Mouse (Mus musculus): ENCODE data around the gene Hoxc11. TPM values are rescaled to one million over a fixed set of nuclear protein-coding genes. Genes with fewer than 3 reads are reported as not detected.

Gene Hoxc11
- polyA plus RNA-seq, 1 experiment, result not detected

- Histone ChIP-seq H3K4me3 (replicated peaks) (no peak overlapping the region), H3K27me3 (ENCODE audit: control insufficient read depth) (peaks cover 100% of the 10 kb centered on the region), H3K36me3 (ENCODE audit: control insufficient read depth) (no peaks in the 10 kb centered on the region), H3K9me3 (ENCODE audit: control insufficient read depth, low read length) (peaks cover 7% of the 10 kb centered on the region; the same call in 1 of the 2 replicates), H3K4me1 (ENCODE audit: control insufficient read depth) (no peaks in the 10 kb centered on the region)
- TF ChIP-seq GATA1 (IDR thresholded peaks at IDR 0.05; ENCODE audit: low read length) (no peak), TAL1 (IDR thresholded peaks at IDR 0.05; ENCODE audit: low read length) (no peak)
Measured at GRCm38 (mm10) chr15:102983716-102984115, 29.5 kb downstream of the Hoxc11 start.

GRCm38 (mm10) chr15:102984521-102984920 lies 30.3 kb downstream of the Hoxc11 start:
- Histone ChIP-seq H3K4me3 (replicated peaks) (no peak overlapping the region), H3K9me3 (ENCODE audit: control insufficient read depth, low read length) (peaks cover 7% of the 10 kb centered on the region; the same call in 1 of the 2 replicates), H3K4me1 (ENCODE audit: control insufficient read depth) (no peaks in the 10 kb centered on the region), H3K27me3 (ENCODE audit: control insufficient read depth) (peaks cover 100% of the 10 kb centered on the region), H3K36me3 (ENCODE audit: control insufficient read depth) (no peaks in the 10 kb centered on the region)
- TF ChIP-seq TAL1 (IDR thresholded peaks at IDR 0.05; ENCODE audit: low read length), result no peak
- TF ChIP-seq GATA1 (IDR thresholded peaks at IDR 0.05; ENCODE audit: low read length), result no peak

DNA sequence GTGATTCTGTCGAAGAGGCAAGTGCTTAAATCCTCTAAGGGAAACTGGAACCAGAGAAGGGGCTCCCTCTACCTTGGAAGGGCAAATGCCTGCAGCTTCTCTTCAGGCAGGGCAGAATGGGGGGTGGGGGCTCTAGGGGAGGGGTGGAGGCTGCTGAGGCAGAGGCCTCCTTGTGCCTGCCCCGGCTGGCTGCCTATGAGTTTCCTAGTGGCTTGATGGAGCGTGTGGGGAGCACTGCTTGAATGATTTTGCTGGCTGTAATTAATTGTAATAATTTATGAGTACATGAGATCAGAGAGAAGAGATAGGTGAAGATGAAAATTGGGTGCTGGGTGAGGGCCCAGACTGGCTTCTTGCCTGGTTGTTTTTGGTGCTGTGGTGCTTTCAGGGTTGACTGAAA lies 30.7 kb downstream of the Hoxc11 start:
- TF ChIP-seq TAL1 (IDR thresholded peaks at IDR 0.05; ENCODE audit: low read length) (no peak), GATA1 (IDR thresholded peaks at IDR 0.05; ENCODE audit: low read length) (no peak)
- Histone ChIP-seq H3K9me3 (ENCODE audit: control insufficient read depth, low read length) (peaks cover 7% of the 10 kb centered on the region; the same call in 1 of the 2 replicates), H3K27me3 (ENCODE audit: control insufficient read depth) (peaks cover 100% of the 10 kb centered on the region), H3K4me3 (replicated peaks) (no peak overlapping the region), H3K4me1 (ENCODE audit: control insufficient read depth) (no peaks in the 10 kb centered on the region), H3K36me3 (ENCODE audit: control insufficient read depth) (no peaks in the 10 kb centered on the region)

DNA sequence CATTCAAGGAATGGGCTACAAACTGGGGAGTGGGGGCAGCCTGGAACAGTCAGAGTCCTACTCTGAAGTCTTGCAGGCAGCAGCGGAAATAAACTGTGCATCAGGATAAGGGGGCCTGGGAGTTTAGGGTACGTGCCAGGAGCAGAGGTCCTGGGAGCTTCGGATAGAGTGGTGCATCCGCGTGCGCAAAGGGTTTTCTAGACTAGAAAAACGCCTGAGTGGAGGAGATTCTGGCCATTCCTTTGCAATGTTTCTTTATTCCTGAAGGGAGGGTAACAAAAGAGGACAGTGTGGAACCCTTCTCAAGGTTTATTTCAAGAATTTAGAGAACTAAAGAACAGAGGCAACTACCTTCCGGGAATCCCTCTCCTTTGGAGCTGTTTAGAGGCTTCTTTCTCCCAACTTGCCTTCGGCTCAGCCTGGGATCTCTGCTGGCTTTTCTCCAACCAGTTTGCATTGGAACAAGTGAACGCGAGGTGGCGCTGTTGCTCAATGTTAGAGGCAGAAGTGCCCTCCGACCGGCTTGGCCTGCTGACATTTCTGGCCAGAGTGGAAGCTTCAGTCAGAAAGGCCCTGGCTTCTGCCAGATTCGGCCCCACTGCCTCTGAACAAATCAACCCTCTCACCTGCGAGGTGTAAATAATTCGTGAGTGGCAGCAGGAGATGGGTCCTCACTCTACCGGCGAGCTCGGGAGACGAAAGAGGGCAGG lies 33.1 kb downstream of the Hoxc11 start:
- Histone ChIP-seq H3K36me3 (ENCODE audit: control insufficient read depth) (no peaks in the 10 kb centered on the region), H3K4me3 (replicated peaks) (no peak overlapping the region), H3K9me3 (ENCODE audit: control insufficient read depth, low read length) (no peaks in the 10 kb centered on the region), H3K4me1 (ENCODE audit: control insufficient read depth) (no peaks in the 10 kb centered on the region), H3K27me3 (ENCODE audit: control insufficient read depth) (peaks cover 100% of the 10 kb centered on the region)
- TF ChIP-seq GATA1 (IDR thresholded peaks at IDR 0.05; ENCODE audit: low read length) (no peak), TAL1 (IDR thresholded peaks at IDR 0.05; ENCODE audit: low read length) (no peak)

DNA sequence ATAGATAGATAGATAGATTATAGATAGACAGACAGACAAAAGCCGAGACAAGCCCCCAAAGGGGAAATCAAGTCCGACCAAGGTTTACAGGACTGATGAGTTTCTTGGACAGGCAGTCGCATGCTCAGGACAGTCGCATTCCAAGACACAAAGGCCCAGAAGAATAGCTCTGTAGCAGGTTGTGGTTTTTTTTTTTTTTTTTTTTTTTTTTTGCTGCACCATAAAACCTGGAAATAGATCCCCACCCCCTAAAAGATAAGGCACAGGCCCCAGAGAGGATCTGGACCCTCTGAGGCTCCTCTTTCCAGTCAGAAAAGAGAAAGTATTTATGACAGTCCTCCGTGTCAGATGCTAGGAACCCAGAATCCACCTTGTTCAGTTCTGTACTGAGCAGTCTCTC lies 33.9 kb downstream of the Hoxc11 start:
- Histone ChIP-seq H3K4me1 (ENCODE audit: control insufficient read depth) (no peaks in the 10 kb centered on the region), H3K4me3 (replicated peaks) (no peak overlapping the region), H3K36me3 (ENCODE audit: control insufficient read depth) (no peaks in the 10 kb centered on the region), H3K27me3 (ENCODE audit: control insufficient read depth) (peaks cover 100% of the 10 kb centered on the region), H3K9me3 (ENCODE audit: control insufficient read depth, low read length) (no peaks in the 10 kb centered on the region)
- TF ChIP-seq GATA1 (IDR thresholded peaks at IDR 0.05; ENCODE audit: low read length) (no peak), TAL1 (IDR thresholded peaks at IDR 0.05; ENCODE audit: low read length) (no peak)

- Histone ChIP-seq H3K27me3 (ENCODE audit: control insufficient read depth) (peaks cover 100% of the 10 kb centered on the region), H3K4me1 (ENCODE audit: control insufficient read depth) (no peaks in the 10 kb centered on the region), H3K4me3 (replicated peaks) (no peak within 1 kb of the TSS), H3K9me3 (ENCODE audit: control insufficient read depth, low read length) (no peaks in the 10 kb centered on the region), H3K36me3 (ENCODE audit: control insufficient read depth) (no peaks in the 10 kb centered on the region)
- TF ChIP-seq GATA1 (IDR thresholded peaks at IDR 0.05; ENCODE audit: low read length) (no peak), TAL1 (IDR thresholded peaks at IDR 0.05; ENCODE audit: low read length) (no peak)
Measured at GRCm38 (mm10) chr15:102990461-102991397, 36.5 kb downstream of the Hoxc11 start, which contains the start of gene Hoxc8. Gene Hoxc8 (plus strand): TSS chr15:102990607.

GRCm38 (mm10) chr15:102991782-102992181 lies 37.6 kb downstream of the Hoxc11 start:
- H3K27me3 ChIP-seq (ENCODE audit: control insufficient read depth), result peaks cover 100% of the 10 kb centered on the region
- no peak overlapping the region for H3K4me3 ChIP-seq (replicated peaks)
- TF ChIP-seq GATA1 (IDR thresholded peaks at IDR 0.05; ENCODE audit: low read length) (no peak), TAL1 (IDR thresholded peaks at IDR 0.05; ENCODE audit: low read length) (no peak)
- H3K36me3 ChIP-seq (ENCODE audit: control insufficient read depth), result no peaks in the 10 kb centered on the region
- no peaks in the 10 kb centered on the region for H3K4me1 ChIP-seq (ENCODE audit: control insufficient read depth)
- H3K9me3 ChIP-seq (ENCODE audit: control insufficient read depth, low read length), result no peaks in the 10 kb centered on the region

- no peak overlapping the region for H3K4me3 ChIP-seq (replicated peaks)
- H3K27me3 ChIP-seq (ENCODE audit: control insufficient read depth), result peaks cover 100% of the 10 kb centered on the region
- no peaks in the 10 kb centered on the region for H3K4me1 ChIP-seq (ENCODE audit: control insufficient read depth)
- H3K9me3 ChIP-seq (ENCODE audit: control insufficient read depth, low read length), result no peaks in the 10 kb centered on the region
- no peak for TF ChIP-seq TAL1 (IDR thresholded peaks at IDR 0.05; ENCODE audit: low read length)
- no peak for TF ChIP-seq GATA1 (IDR thresholded peaks at IDR 0.05; ENCODE audit: low read length)
- no peaks in the 10 kb centered on the region for H3K36me3 ChIP-seq (ENCODE audit: control insufficient read depth)
Measured at GRCm38 (mm10) chr15:102992206-102992605, 38.0 kb downstream of the Hoxc11 start.

GRCm38 (mm10) chr15:102992863-102993262 lies 38.6 kb downstream of the Hoxc11 start:
- Histone ChIP-seq H3K27me3 (ENCODE audit: control insufficient read depth) (peaks cover 100% of the 10 kb centered on the region), H3K9me3 (ENCODE audit: control insufficient read depth, low read length) (no peaks in the 10 kb centered on the region), H3K36me3 (ENCODE audit: control insufficient read depth) (no peaks in the 10 kb centered on the region), H3K4me3 (replicated peaks) (no peak overlapping the region), H3K4me1 (ENCODE audit: control insufficient read depth) (no peaks in the 10 kb centered on the region)
- TF ChIP-seq GATA1 (IDR thresholded peaks at IDR 0.05; ENCODE audit: low read length) (no peak), TAL1 (IDR thresholded peaks at IDR 0.05; ENCODE audit: low read length) (no peak)

Measured in erythroblast, embryonic 14.5 days (primary cell).